Mouse (Mus musculus) granulocyte monocyte progenitor cell, adult 5-6 weeks (primary cell): Measurements from ENCODE around the gene H2afy2. TPM values are rescaled to one million over a fixed set of nuclear protein-coding genes. Genes with fewer than 3 reads are reported as not detected.

Experiments
- ATAC-seq: replicated peaks from 2 replicates; pipeline ENCODE4 v1.8.0; 2016; ENCODE audit warnings: mild to moderate bottlenecking, moderate TSS enrichment, inconsistent platforms; ENCODE audit not compliant: poor library complexity, severe bottlenecking
- total RNA-seq, 2 experiments: library from RNA; stranded (forward) in 1 of 2; stranded (reverse) in 1 of 2; fragments of 200-712, 200-1000 nt in 1 of 2; fragments of >200 nt in 1 of 2; fragmentation: Nextera tagmentation in 1 of 2; gene quantifications; 2 replicates each; pipeline ENCODE4 v1.2.3; 2014 to 2017

H2afy2 gene
- total RNA-seq, 2 experiments from 2014 or later, result 1.6 to 1.9 TPM

DNA sequence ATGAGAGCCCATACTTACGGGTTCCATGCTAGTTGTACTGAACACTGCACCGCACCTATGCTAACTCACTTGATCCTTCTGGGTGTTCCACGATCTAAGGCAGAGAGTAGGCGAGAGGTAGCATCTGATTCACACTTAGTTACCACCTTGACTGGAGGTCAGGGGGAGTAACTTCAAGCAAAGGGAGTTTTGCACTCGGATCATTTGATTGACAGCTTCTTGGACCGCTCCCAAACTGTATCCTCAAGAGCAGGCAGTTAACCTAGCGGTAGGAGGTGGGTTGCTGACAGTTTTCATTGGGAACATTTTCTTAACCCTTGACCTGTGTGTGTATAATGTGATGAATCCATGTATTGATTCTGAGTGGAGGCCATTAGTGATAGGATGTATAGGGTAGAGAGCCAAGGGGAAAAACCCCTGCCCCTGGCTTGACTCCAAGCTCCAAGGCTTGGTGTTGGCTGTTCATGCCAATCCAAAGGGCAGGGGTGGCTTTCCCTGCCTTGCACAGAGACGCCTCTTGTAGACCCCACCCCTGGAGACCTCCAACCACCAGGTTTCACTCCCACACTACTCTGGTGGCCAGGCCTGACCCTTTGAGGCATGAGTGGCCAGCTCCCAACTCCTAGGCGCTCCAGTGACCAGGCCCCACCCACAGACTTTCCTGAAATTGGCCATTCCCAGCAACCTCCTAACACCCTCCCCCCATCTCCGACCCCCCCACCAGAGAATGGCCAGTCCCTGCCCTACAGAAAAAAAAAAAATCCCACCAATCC is 3.8 kb upstream of the H2afy2 start:
- no peak for ATAC-seq

DNA sequence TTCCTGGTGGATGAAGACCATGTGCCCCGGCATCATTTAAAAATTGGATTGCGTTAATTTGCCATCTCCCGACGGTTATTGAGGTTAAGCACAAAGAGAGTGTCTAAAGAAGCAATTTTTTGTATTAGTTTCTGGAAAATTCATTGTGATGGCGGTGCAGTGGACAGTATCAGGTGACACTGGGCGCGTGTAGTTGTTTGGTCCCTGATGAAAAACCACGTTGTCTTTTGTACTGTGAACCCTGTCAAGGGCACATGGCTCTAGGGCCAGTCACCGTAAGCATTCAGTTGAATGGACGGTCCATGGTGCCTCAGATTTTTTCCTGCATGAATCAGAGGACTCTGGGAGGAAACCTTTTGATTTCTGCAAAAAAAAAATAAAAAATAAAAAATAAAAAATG is 467 bp upstream of the H2afy2 start:
- no peak for ATAC-seq

- peak; percentile 54; the same call in 1 of the 2 replicates for ATAC-seq
Measured at GRCm38 (mm10) chr10:61782799-61783611, 942 bp downstream of the H2afy2 start.

GRCm38 (mm10) chr10:61781461-61782128 is 2.4 kb downstream of the H2afy2 start:
- no peak for ATAC-seq

GRCm38 (mm10) chr10:61766806-61767205 is 17.1 kb downstream of the H2afy2 start:
- ATAC-seq, result no peak

GRCm38 (mm10) chr10:61765558-61765957 is 18.4 kb downstream of the H2afy2 start:
- ATAC-seq, result no peak

- ATAC-seq, result no peak
Measured at GRCm38 (mm10) chr10:61764689-61765088, 19.3 kb downstream of the H2afy2 start.

GRCm38 (mm10) chr10:61759869-61760268 is 24.1 kb downstream of the H2afy2 start:
- ATAC-seq, result no peak

- ATAC-seq, result no peak
Measured at GRCm38 (mm10) chr10:61758904-61759303, 25.0 kb downstream of the H2afy2 start.

GRCm38 (mm10) chr10:61757022-61757421 is 26.9 kb downstream of the H2afy2 start:
- no peak for ATAC-seq

DNA sequence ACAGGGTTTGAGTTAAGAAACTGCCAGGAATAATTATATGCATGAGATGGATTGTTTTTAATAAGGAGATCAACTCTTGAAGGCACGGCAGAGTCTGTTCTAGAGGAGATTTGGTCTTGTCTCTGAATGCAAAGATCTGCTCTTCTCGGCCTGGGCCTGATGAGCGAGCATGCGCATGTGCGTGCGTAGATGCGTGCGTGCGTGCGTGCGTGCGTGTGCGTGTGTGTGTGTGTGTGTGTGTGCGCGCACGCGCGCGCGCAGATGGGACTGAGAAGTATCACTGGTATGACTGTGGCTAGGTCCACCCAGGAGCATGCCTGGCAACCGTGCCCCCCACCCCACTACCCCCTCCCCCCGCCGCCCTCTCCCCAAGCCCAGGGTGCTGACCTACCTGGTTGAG is 30.9 kb downstream of the H2afy2 start:
- ATAC-seq, result no peak

- peak; percentile 88 for ATAC-seq
Measured at GRCm38 (mm10) chr10:61751534-61752219, 32.3 kb downstream of the H2afy2 start.

GRCm38 (mm10) chr10:61750014-61750413 is 33.9 kb downstream of the H2afy2 start:
- no peak for ATAC-seq

DNA sequence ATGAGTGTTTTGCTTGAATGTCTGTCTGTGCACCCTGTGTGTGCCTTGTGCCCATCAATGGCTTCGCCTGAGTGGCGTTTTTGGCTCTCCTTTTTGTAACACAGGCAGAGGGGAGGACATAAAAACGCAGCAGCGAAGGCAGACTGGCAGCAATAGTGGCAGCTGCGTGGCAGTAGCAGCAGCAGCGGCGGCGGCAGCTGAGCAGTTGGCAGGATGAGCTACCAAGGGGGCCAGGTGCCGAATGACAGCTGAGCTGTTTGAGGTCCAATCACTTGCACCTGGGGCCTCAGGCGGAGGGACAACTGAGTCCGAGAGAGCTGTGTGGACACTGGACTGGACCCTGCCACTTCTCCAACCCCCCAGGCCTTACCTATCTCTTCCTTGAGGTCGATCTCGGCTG is 36.6 kb downstream of the H2afy2 start:
- no peak for ATAC-seq

DNA sequence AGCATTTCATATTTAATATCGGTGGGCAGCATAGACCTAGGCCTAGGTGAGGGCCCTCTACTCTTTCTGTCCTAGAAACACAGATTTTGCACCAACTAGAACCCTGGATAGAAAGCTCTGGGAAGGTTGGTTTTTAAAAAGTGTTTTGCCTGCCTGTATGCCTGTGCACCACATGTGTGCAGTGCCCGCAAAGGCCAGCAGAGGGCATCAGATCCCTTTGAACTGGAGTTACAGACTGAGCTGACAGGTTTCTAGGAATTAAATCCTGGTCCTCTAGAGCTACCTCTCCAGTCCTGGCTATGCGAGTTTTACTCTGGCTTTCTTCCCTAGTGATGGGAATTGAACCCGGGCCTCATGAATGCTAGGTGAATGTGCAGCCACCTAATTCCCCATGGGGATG is 38.8 kb downstream of the H2afy2 start:
- ATAC-seq, result peak; percentile 20; the same call in 1 of the 2 replicates

GRCm38 (mm10) chr10:61742336-61742735 is 41.6 kb downstream of the H2afy2 start:
- ATAC-seq, result no peak

DNA sequence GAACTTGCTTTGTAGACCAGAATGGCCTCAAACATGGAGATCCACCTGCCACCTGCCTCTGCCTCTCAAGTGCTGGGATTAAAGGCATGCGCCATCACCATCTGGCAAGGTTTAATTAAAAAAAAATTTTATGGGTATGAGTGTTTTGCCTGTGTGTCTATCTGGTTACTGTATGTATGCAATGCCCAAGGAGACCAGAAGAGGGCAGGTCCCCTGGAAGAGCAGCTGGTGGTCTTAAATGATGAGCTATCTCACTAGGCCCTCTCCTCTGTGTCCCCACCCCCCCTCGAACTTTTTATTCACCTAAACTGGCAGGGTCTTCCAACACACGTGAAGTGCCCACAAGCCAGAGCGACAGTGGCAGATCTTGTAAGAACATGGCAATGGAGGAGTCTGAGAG is 42.1 kb downstream of the H2afy2 start:
- no peak for ATAC-seq

- ATAC-seq, result no peak
Measured at GRCm38 (mm10) chr10:61741306-61741705, 42.6 kb downstream of the H2afy2 start.

DNA sequence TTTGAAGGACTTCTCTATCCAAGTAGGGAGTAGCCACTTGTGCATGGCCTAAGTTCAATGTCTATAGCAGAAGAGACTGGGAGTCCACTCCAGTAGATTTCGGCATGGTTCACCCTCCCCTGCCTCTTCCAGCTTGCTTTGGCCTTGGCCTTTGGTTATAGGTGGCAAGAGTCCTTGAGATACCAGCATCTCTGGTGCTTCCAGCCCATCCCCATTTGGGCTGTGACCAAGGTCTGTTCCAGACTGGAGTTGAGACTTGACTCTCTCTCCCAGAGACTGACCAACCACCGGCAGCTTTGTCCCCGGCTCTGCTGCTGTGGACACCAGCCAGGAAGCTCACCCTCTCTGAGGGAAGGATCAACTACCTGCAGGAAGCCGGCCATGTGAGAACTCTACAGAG is 45.8 kb downstream of the H2afy2 start:
- no peak for ATAC-seq

DNA sequence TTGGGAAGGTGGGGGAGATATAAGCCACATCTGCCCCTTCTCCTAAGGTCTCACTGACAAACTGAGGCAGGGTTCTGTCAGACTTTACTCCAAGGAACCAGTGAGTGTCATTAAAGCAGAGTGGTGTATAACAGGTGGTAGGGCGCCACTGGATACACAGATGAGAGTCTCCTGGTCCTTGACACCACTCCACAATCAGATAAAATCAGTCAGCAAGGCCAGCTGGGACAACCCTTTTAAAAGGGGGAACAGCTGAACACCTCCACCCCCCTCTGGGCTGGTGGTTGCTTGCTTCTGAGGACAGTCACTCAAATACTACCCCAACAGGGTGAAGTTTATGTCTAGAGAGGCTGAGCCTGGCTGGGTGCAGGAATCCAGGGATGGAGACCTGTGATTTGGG is 46.4 kb downstream of the H2afy2 start:
- no peak for ATAC-seq
